Mouse (Mus musculus): ENCODE measurements around the gene Ticam1.

Gene Ticam1

DNA sequence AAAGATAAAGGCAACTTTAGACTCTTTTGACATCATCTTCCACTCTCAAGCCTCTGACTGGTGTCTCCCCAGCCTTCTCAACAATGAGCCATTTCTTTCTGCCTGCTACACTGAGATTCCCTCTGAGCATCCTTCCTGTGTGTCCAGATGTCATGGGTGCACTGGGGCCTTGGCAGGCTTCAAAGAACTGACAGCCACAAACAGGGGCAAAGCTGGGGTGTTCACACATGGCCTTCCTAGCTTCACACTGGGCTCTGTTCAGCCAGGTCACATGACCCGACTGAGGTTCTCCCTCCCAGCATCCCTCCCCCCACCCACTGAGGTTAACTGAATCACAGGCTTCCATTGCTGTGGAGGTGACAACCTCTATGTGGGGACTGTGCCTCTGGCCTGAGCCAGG is 19.6 kb upstream of the Ticam1 start:
- TF ChIP-seq GATA4 (IDR thresholded peaks at IDR 0.05; ENCODE audit: insufficient replicate concordance, low read length): no peak

DNA sequence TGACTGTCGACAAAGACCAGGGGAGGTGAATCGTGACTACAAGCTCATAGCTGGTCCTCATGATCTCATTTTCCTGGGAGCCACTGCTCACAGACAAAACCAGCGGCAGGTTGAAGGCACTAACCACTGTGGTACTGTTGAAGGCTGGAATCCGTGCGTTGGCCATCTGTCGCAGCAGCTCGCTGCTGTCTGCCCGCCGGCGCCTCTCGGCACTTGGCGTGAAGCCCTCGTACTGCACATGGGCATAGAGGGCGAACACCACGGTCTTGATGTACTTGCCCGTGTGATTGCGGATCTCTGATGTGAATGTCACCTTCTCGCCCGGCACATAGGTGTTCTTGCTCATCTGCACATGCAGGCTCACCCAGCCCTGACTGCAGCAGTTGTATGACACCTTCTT is 17.7 kb upstream of the Ticam1 start:
- TF ChIP-seq GATA4 (IDR thresholded peaks at IDR 0.05; ENCODE audit: insufficient replicate concordance, low read length): no peak

DNA sequence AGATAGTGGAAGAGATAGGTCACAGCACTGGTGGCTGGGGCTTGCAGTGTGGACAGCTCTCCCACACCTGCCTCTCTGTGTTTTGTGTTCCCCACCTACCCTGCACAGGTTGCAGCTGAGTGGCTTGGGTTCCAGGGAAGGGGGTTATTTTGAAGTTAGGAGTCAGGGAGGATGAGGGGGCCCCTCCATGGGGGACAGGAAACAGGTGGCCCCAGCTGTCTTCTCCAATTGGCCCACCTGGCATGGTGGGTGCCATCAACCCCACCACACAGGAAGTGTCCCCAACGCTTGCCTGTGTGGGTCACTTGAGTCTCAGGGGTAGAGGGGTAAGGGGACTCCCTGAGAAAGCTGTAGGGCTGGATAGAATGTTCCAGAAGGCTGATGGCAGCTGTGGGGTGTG is 16.7 kb upstream of the Ticam1 start:
- TF ChIP-seq GATA4 (IDR thresholded peaks at IDR 0.05; ENCODE audit: insufficient replicate concordance, low read length): no peak

DNA sequence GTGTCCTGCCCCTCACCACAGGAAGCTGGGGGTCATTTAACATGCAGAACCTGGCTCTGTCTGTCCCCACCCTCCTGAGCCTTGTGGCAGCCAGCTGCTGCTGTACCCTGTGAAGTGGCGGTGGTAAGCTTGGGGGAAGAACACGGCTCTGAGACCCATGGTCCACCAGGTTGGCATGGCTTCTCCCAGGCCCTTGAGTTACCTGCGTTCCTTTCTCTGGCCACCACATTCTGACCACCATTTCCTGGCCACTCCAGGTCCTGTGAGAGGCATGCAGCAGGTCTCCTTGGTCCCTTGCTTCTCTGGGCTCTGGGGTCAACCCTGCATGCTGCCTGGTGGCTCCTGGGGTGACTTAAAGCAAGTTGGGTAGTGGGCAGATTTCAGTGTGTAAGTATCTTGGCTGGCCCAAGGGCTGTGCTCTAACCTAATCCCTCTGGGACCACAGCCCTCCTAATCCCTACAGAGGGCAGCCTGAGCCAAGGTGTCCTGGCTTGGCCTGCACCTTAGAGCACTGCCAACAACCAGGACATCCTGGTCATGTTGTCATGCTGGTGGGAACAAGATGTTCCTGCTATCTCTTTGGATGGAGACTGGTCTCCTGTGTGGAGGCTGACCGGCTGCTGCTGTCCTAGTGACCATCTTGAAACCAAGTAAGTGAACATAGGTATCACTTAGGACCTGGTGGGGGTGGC is 16.1 kb upstream of the Ticam1 start, which contains the start of gene Plin3:
Plin3 (minus strand) TSS at position 343 of the 692 bp plus-strand sequence.
- no peak for TF ChIP-seq GATA4 (IDR thresholded peaks at IDR 0.05; ENCODE audit: insufficient replicate concordance, low read length)

DNA sequence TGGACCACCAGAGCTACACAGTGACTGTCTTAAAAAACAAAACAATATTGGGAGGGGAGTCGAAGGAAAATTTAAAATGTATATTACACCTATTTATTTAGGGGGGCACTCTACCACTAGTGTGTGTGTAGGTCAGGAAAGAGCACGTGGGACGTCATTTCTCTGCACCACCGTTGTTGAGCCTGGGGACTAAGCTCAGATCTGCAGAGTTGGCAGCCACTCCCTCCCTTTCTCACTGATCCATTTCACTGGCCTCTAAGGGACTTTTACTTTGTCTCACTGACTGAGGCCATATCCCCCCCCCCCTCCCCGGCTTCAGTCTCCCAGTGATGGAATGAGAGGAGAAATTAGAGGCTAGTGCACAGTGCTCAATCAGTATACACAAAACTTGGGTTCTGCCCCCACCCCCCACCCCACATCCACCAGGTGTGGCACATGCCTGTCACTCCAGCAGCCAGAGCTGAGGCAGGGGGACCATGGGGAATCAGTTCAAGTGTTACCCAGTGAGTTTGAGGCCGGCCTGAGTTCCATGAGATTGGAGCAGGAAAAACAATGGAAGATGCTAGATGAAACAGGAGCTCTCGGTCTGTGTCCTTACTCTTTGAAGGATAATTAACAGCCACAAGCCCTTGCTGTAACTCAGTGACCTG is 15.4 kb upstream of the Ticam1 start:
- no peak for TF ChIP-seq GATA4 (IDR thresholded peaks at IDR 0.05; ENCODE audit: insufficient replicate concordance, low read length)

DNA sequence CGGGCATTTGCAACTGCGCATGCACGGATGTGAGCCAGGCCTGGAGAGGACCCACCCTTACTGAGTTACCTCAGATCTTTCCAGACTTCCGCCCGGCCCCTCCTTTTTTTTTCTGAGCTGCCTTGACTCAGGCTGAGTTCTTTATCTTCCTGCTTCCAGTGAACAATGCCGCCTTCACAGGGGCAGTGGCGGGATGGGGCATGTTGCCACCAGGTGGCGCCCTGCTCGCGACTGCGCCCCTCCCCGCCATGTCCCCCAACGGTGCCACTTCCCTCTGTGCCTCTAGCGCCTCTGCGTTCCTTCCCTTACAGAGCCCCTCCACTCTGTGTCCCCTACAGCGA is 14.6 kb upstream of the Ticam1 start:
- TF ChIP-seq GATA4 (IDR thresholded peaks at IDR 0.05; ENCODE audit: insufficient replicate concordance, low read length): peak; percentile 73; the same call in 1 of the 2 replicates

DNA sequence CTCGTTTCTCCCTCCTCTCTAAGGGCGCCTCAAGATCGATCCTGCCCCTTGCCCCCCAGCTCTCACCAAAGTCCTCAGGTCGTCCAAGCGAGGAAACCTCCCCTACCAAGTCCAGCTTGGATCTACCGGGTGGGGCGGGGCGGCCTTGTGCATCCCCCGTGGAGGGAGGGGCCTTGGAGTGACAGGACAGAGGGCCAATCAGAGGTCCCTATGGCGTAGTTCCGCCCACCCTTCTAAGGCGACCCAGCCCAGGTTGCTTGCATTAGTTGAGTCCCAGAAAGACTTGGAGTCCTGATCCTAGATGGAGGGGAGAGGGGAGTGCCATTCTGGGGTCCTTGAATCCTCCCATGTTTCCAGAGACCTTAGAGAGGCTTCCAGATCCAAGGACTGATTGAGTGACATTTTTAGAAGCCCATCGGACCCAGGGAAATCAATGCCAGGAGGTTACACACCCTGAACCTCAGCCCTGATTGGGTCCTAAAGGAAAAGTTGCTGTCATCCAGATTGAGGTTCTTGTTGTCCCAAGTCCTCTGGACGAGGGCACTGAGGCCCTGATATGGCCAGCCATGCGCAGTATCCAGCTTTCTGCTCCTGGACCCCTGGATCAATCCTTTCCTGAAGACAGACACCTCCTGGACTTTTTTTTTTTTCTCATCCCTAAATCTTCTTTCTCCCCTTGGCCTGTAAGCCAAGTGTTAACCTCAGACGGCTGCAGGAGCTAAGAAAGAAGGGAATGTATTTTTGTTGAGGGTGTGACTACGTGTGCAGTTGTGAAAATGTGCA is 14.0 kb upstream of the Ticam1 start:
- TF ChIP-seq GATA4 (IDR thresholded peaks at IDR 0.05; ENCODE audit: insufficient replicate concordance, low read length): no peak

DNA sequence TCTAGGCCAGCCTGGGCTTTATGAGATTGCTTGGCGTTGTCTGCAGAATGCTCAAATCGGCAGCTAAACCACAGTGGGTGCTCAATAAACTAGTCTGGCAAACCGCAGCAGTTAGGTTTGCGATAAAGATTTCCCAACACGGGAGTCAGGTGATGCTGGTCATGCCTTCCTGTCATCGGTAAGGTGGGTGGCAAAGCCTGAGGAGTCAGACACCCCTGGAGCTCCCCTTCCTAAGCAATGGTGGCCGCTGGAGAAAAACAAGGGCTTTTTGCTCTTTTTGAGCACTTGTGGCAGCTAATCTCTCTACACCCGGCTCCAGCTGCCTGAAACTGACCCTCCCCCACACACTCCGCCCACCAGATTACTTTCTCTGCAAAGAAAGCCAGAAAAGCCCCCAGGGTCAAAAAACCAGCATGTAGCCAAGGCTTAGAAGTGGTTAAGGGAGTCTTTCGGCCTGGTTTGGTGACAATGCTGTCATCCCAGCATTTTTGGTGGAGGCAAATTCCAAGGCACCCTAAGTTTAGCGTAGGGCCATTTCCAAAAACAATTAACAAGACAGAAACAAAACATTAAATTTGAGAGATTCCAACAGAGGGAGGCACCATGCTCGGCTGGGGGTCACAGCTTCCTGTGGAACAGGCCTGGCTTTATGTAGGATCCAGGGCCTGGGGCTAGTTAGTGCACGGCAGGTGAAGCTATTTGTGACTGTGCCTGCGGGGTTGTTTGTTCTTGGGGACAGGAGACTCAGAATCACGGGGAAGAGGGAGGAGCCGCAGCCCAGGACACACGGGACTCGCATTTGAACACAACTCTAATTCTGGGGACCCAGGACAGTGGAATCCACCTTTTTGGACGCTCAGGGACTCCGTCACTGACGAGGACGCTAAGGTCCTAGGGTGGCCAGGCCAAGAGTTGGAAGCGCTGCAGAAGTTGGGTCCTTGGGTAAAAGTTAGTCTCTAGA is 13.1 kb upstream of the Ticam1 start:
- TF ChIP-seq GATA4 (IDR thresholded peaks at IDR 0.05; ENCODE audit: insufficient replicate concordance, low read length): peak; percentile 46; the same call in 1 of the 2 replicates

DNA sequence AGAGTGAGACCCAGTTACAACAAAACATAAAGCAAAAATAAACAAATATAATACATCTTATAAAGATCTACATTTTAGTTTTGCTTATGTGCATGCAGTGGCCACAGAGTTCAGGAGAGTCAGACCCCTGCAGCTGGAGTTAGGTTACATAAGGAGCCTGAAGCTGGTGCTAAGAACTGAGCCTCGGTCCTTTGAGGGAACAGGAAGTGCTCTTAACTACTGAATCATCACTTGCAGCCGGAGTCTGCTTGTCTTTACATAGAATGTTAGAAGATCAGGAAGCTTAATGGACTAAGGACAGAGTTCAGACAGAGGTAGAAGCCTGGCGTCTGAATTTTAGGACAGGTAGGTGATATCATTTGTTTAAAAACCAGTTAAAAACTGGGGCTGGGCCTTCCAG is 12.3 kb upstream of the Ticam1 start:
- no peak for TF ChIP-seq GATA4 (IDR thresholded peaks at IDR 0.05; ENCODE audit: insufficient replicate concordance, low read length)

DNA sequence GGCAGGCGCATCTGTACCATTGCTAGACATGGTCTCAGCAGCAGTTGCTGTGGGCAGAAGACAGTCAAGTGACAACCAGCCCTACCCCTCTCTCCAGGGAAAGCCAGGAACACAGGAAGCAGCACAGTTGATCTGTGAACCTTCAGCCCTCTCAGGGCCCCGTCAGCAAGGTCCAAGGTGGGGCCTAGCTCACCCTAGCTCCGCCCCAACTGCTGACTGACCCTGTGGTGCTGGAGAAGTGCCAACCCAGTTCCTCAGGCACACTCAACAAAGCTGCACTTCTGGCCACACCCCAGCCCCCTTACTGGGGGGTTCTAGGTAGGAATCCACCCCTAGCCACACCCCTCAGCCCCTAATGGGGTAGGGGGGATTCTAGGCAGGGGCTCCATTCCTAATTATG is 11.2 kb upstream of the Ticam1 start:
- TF ChIP-seq GATA4 (IDR thresholded peaks at IDR 0.05; ENCODE audit: insufficient replicate concordance, low read length): no peak

DNA sequence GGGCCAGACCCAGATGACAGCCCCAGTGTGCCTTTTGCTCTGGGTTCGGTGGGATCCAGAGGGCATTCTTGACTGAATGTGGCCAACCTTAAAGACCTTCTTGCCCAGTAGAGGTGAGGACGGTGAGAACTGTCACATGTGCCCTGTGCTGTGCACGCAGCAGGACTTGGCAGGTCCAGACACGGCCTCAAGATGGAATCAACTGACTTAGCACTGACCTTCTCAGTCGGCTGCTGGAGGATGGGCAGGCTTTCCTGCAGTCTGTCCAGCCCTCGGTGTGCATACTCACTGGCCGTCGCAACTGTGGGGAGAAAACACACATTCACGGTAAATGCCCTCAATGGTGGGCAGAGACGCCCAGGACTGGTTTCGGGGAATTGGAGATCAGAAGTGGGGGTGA is 9.4 kb upstream of the Ticam1 start:
- no peak for TF ChIP-seq GATA4 (IDR thresholded peaks at IDR 0.05; ENCODE audit: insufficient replicate concordance, low read length)

DNA sequence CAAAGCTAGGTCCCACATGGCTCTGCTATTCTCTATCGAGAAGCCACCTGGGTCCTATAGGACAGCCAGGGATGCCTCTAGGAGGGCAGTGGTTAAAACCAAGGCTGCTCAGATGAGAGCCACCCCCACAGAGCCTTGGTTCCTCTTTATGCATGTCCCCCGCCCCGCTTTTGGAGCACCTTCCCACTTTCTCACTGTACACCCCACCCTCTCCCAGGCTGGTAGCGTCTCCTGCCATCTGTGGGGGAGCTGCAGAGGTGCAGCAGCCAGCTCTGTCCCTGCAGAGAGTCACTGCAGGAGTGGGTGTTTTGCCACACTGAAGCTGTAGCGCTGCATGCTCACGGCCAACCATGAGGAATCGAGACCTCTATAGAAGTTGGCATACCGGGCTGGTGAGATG is 6.7 kb upstream of the Ticam1 start:
- TF ChIP-seq GATA4 (IDR thresholded peaks at IDR 0.05; ENCODE audit: insufficient replicate concordance, low read length): no peak

DNA sequence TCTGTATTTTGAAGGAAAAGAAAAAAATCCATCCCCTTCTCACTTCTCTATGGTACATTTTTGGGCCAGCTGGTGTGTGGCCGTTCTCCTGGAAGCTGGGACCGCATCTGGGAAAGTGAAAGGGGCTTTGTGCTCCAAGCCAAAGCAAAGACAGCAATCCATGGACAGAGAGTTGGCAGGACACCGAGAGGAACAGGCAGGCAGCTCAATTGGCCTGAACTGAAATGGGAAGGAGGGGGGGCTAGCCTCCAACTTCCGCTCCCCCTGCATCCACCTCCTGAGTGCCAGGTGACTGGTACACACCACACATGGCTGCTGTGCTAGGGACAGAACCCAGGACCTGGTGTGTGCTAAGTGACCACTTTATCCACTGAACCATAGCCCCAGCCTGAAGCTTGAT is 6.2 kb upstream of the Ticam1 start:
- no peak for TF ChIP-seq GATA4 (IDR thresholded peaks at IDR 0.05; ENCODE audit: insufficient replicate concordance, low read length)

DNA sequence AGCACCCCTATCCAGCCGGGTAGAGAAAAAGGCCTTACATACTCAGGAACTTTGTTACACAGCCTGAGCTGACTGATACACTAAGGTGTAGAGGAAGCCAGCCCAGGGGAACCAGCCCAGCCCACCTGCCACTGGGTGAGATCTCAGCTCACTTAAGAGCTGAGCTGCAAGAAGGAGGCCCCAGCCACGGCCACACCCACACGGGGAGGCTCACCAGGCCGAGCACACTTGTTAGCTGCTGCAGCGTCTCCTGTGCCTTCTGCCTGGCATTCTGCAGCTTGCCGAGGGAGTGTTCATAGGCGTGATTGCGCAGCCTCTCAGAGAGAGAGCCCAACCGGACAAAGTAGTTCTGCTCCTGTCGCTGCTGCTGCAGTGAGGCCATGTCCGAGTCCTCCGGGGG is 4.6 kb upstream of the Ticam1 start:
- no peak for TF ChIP-seq GATA4 (IDR thresholded peaks at IDR 0.05; ENCODE audit: insufficient replicate concordance, low read length)

All from liver, adult (tissue).